Comparison of ENCODE assay signal across 8 mouse cellular contexts in the genomic region with DNA sequence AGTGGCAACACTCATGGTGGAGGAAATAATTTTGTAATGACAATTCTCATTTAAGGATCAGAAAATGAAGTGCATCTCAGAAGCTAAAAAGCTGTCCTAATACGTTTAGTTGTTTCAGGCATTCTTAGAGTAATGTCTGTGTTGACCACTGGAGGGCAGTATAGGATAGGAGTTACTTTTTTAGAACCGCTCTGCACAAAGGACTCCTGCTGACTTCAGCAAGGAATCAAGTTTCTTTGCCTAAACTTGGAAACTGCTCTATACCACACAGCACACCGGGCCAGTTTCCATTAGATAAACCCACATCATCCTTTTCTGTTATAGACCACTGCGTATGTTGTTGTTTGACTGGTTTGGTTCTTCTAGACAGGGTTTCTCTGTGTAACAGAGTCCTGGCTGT. TPM values are rescaled to one million over a fixed set of nuclear protein-coding genes. Genes with fewer than 3 reads are reported as not detected.
DNase-seq lines count a peak whose midpoint lies in the region; ATAC-seq lines count a peak whose summit lies in the region.

No protein-coding gene starts in this region.

- no peak overlapping the region for H3K27ac ChIP-seq in forebrain, embryonic 16.5 days (ENCODE audit: low read length)
- H3K27ac ChIP-seq in intestine, embryonic 15.5 days = no peak overlapping the region
- no peak overlapping the region for H3K27ac ChIP-seq in midbrain, embryonic 14.5 days (replicated peaks; ENCODE audit: low read depth, low read length)

- H3K36me3 ChIP-seq in forebrain, embryonic 16.5 days (ENCODE audit: control insufficient read depth, insufficient read depth) = no peaks in the 10 kb centered on the region
- no peaks in the 10 kb centered on the region for H3K36me3 ChIP-seq in intestine, embryonic 15.5 days
- no peaks in the 10 kb centered on the region for H3K36me3 ChIP-seq in midbrain, embryonic 14.5 days (ENCODE audit: control insufficient read depth, insufficient read depth, low read length)

- no peak overlapping the region for H3K9ac ChIP-seq in forebrain, embryonic 16.5 days (replicated peaks; ENCODE audit: low read depth, low read length)
- H3K9ac ChIP-seq in intestine, embryonic 15.5 days = no peak overlapping the region
- H3K9ac ChIP-seq in midbrain, embryonic 14.5 days (replicated peaks; ENCODE audit: low read length) = no peak overlapping the region

- DNase-seq in thymus, postnatal 0 days (ENCODE audit: low spot score) = peak; percentile 71
- no peak for DNase-seq in thymus, postnatal 36 days
- peak; percentile 50 to 59 for DNase-seq in cerebellum, adult 18-20 months
- peak; percentile 79 to 88 for DNase-seq in left cerebral cortex, postnatal 25 days (ENCODE audit: low spot score in 2 of 2)
- peak; percentile 90 for DNase-seq in midbrain, embryonic 14.5 days
- peak; percentile 39 for DNase-seq in thymus, postnatal 25 days

- H3K4me3 ChIP-seq in forebrain, embryonic 16.5 days (replicated peaks; ENCODE audit: low read length) = no peak overlapping the region
- H3K4me3 ChIP-seq in intestine, embryonic 15.5 days (replicated peaks) = no peak overlapping the region
- H3K4me3 ChIP-seq in midbrain, embryonic 14.5 days (replicated peaks; ENCODE audit: low read depth, low read length) = no peak overlapping the region

- H3K4me1 ChIP-seq in forebrain, embryonic 16.5 days (replicated peaks; ENCODE audit: control insufficient read depth, insufficient read depth, low read length) = no peaks in the 10 kb centered on the region
- H3K4me1 ChIP-seq in intestine, embryonic 15.5 days (replicated peaks) = no peaks in the 10 kb centered on the region
- H3K4me1 ChIP-seq in midbrain, embryonic 14.5 days (ENCODE audit: control insufficient read depth, insufficient read depth, low read length) = no peaks in the 10 kb centered on the region

- H3K4me2 ChIP-seq in forebrain, embryonic 16.5 days (ENCODE audit: low read length) = no peak overlapping the region
- no peak overlapping the region for H3K4me2 ChIP-seq in intestine, embryonic 15.5 days (replicated peaks)
- H3K4me2 ChIP-seq in midbrain, embryonic 14.5 days (ENCODE audit: low read length) = no peak overlapping the region

- WGBS in forebrain, embryonic 16.5 days = 26% methylated on average over 4 of the region's 4 CpGs
- WGBS in intestine, embryonic 15.5 days = 23% methylated on average over 4 of the region's 4 CpGs
- 30% methylated on average over 4 of the region's 4 CpGs for WGBS in midbrain, embryonic 14.5 days

- intact Hi-C loops in left cerebral cortex, postnatal 25 days (cut with DNase I) = loop anchor here (1.0 to 10.0 kb wide), 4 partner anchors 414 to 1688 kb away; a partner anchor contains a TSS

- no peaks in the 10 kb centered on the region for H3K27me3 ChIP-seq in forebrain, embryonic 16.5 days (replicated peaks; ENCODE audit: control insufficient read depth, insufficient read depth, low read length)
- no peaks in the 10 kb centered on the region for H3K27me3 ChIP-seq in intestine, embryonic 15.5 days (replicated peaks)
- H3K27me3 ChIP-seq in midbrain, embryonic 14.5 days (ENCODE audit: control insufficient read depth, insufficient read depth, low read length) = no peaks in the 10 kb centered on the region

- peak; percentile 80 for ATAC-seq in forebrain, embryonic 16.5 days
- ATAC-seq in intestine, embryonic 15.5 days = peak; percentile 71
- ATAC-seq in midbrain, embryonic 14.5 days (ENCODE audit: low FRiP score, low TSS enrichment) = no peak

- H3K9me3 ChIP-seq in forebrain, embryonic 16.5 days (ENCODE audit: control insufficient read depth, low read length) = no peaks in the 10 kb centered on the region
- no peaks in the 10 kb centered on the region for H3K9me3 ChIP-seq in intestine, embryonic 15.5 days
- no peaks in the 10 kb centered on the region for H3K9me3 ChIP-seq in midbrain, embryonic 14.5 days (ENCODE audit: control insufficient read depth, low read length)

RNA-seq across cellular contexts. Expression of a gene that starts 11.4 kb away (rescaled TPM):
- polyA plus RNA-seq in thymus, postnatal 0 days (2015; fragmentation: Nextera tagmentation; extraction: Ambion mirVana) = 45.6 and 47.3 TPM in 2 replicates
- polyA plus RNA-seq in forebrain, embryonic 16.5 days (2015; fragmentation: Nextera tagmentation; extraction: Ambion mirVana) = 25.1 and 25.9 TPM in 2 replicates
- polyA plus RNA-seq in intestine, embryonic 15.5 days (2015; fragmentation: Nextera tagmentation; extraction: Ambion mirVana) = 37.0 and 38.0 TPM in 2 replicates
- 1 to 10 TPM; 7.0 to 7.9 TPM for total RNA-seq in left cerebral cortex, postnatal 25 days (2021)
- polyA plus RNA-seq in midbrain, embryonic 14.5 days (2014; fragmentation: Nextera tagmentation; extraction: Ambion mirVana) = 25.3 and 29.1 TPM in 2 replicates

RNA-seq across cellular contexts. Expression of a gene that starts 43.7 kb away (rescaled TPM):
- 7.3 and 8.0 TPM in 2 replicates for polyA plus RNA-seq in thymus, postnatal 0 days (2015; fragmentation: Nextera tagmentation; extraction: Ambion mirVana)
- 38.6 and 42.3 TPM in 2 replicates for polyA plus RNA-seq in forebrain, embryonic 16.5 days (2015; fragmentation: Nextera tagmentation; extraction: Ambion mirVana)
- polyA plus RNA-seq in intestine, embryonic 15.5 days (2015; fragmentation: Nextera tagmentation; extraction: Ambion mirVana) = 138 and 157 TPM in 2 replicates
- 10 to 100 TPM; 14.8 to 20.3 TPM for total RNA-seq in left cerebral cortex, postnatal 25 days (2021)
- polyA plus RNA-seq in midbrain, embryonic 14.5 days (2014; fragmentation: Nextera tagmentation; extraction: Ambion mirVana) = 32.8 and 55.8 TPM in 2 replicates

RNA-seq across cellular contexts. Expression of a gene that starts 52.5 kb away (rescaled TPM):
- 20.6 and 21.9 TPM in 2 replicates for polyA plus RNA-seq in thymus, postnatal 0 days (2015; fragmentation: Nextera tagmentation; extraction: Ambion mirVana)
- 1.3 TPM in 2 replicates for polyA plus RNA-seq in forebrain, embryonic 16.5 days (2015; fragmentation: Nextera tagmentation; extraction: Ambion mirVana)
- 1.6 and 1.8 TPM in 2 replicates for polyA plus RNA-seq in intestine, embryonic 15.5 days (2015; fragmentation: Nextera tagmentation; extraction: Ambion mirVana)
- under 1 TPM; 0.11 to 0.34 TPM for total RNA-seq in left cerebral cortex, postnatal 25 days (2021)
- polyA plus RNA-seq in midbrain, embryonic 14.5 days (2014; fragmentation: Nextera tagmentation; extraction: Ambion mirVana) = 0.93 and 2.4 TPM in 2 replicates

Comparison
In these comparisons a context has a peak if more than half of its experiments do, and no peak if none do; other contexts are left out.
1. DNase-seq: peak in thymus, postnatal 0 days (single experiment), cerebellum, adult 18-20 months (2 of 2), left cerebral cortex, postnatal 25 days (2 of 2), midbrain, embryonic 14.5 days (single experiment) and thymus, postnatal 25 days (single experiment); none in thymus, postnatal 36 days (0 of 2).